Mouse (Mus musculus): ENCODE measurements around the gene Fyco1.

DNA sequence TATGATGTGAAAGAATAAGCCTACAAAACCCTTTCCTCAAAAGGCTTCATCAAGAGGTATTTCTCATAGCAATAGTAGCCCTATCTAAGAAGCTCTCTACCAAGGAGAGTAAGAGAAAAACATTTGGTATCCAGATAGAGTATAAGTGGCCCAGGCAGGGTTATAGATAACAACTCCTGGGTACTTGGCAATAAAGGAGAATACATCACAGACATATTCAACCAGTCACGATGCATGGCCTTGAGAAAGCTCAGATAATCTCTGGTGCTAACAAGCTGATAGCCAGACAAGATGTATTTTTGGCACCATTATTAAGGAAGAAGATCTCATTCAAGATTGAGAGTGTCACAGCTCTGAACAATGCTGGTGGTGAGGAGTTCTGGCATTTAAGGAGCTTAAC, 5.2 kb downstream of the Fyco1 start:
- TF ChIP-seq CTCF (IDR thresholded peaks at IDR 0.05; ENCODE audit: low read depth), result no peak
- TF ChIP-seq EP300 (IDR thresholded peaks at IDR 0.05; ENCODE audit: low read depth), result no peak

All from heart, postnatal 0 days (tissue).